Mouse (Mus musculus) monocyte, adult 2 months (primary cell): ENCODE measurements around the gene Naxd.
"Not testable (repeated sequence)": the region's sequence is repeated elsewhere in the genome, so short reads cannot be mapped to it uniquely, and the experiment has no call there.

Experiments
- DNase-seq, 2 experiments: peaks; one replicate each; pipeline ENCODE4 v3.0.0; 2022; ENCODE audit warnings: low spot score in 2 of 2, low read depth in 1 of 2

Naxd gene

GRCm38 (mm10) chr8:11471309-11471708, 26.0 kb upstream of the Naxd start:
- DNase-seq, result no peak

- no peak for DNase-seq
Measured at GRCm38 (mm10) chr8:11473072-11473471, 24.2 kb upstream of the Naxd start.

GRCm38 (mm10) chr8:11475397-11475796, 21.9 kb upstream of the Naxd start:
- DNase-seq, result no peak

- no peak for DNase-seq
Measured at GRCm38 (mm10) chr8:11475876-11476275, 21.4 kb upstream of the Naxd start.

GRCm38 (mm10) chr8:11476338-11477177, 20.7 kb upstream of the Naxd start:
- DNase-seq, result peak; percentile 34 to 71

- DNase-seq, result no peak
Measured at GRCm38 (mm10) chr8:11477178-11477553, 20.1 kb upstream of the Naxd start.

- peak in 1 of 2 experiments; percentile 66 for DNase-seq
Measured at GRCm38 (mm10) chr8:11477811-11478761, 19.2 kb upstream of the Naxd start, which contains the start of gene Rab20. Gene Rab20, minus strand, starts transcription at chr8:11478710.

GRCm38 (mm10) chr8:11478807-11479527, 18.3 kb upstream of the Naxd start:
- no peak for DNase-seq

- DNase-seq, result no peak
Measured at GRCm38 (mm10) chr8:11479591-11479990, 17.7 kb upstream of the Naxd start.

- DNase-seq, result no peak
Measured at GRCm38 (mm10) chr8:11481876-11482275, 15.4 kb upstream of the Naxd start.

- no peak for DNase-seq
Measured at GRCm38 (mm10) chr8:11482537-11482936, 14.8 kb upstream of the Naxd start.

- DNase-seq, result peak in 1 of 2 experiments; percentile 61
Measured at GRCm38 (mm10) chr8:11486142-11486541, 11.2 kb upstream of the Naxd start.

GRCm38 (mm10) chr8:11487229-11487628, 10.1 kb upstream of the Naxd start:
- no peak for DNase-seq

GRCm38 (mm10) chr8:11492340-11492739, 5.0 kb upstream of the Naxd start:
- not testable (repeated sequence) for DNase-seq

- no peak for DNase-seq
Measured at GRCm38 (mm10) chr8:11498281-11498680, 975 bp downstream of the Naxd start.

GRCm38 (mm10) chr8:11498786-11499485, 1.6 kb downstream of the Naxd start:
- DNase-seq, result no peak

- DNase-seq, result no peak
Measured at GRCm38 (mm10) chr8:11503476-11504232, 6.3 kb downstream of the Naxd start.

- no peak for DNase-seq
Measured at GRCm38 (mm10) chr8:11506074-11506473, 8.8 kb downstream of the Naxd start.

- peak in 1 of 2 experiments; percentile 14 for DNase-seq
Measured at GRCm38 (mm10) chr8:11506802-11507201, 9.5 kb downstream of the Naxd start.

- no peak for DNase-seq
Measured at GRCm38 (mm10) chr8:11508880-11509279, 11.6 kb downstream of the Naxd start.
